Mouse (Mus musculus) hindbrain, postnatal 0 days (tissue): ENCODE results near the gene Rccd1. TPM values are rescaled to one million over a fixed set of nuclear protein-coding genes. Genes with fewer than 3 reads are reported as not detected.

Source experiments
- ATAC-seq: fragments of 200-750 bp; cut with Nextera tagmentation; 2 replicates; pipeline ENCODE4 v1.8.0; 2017; ENCODE audit warnings: mild to moderate bottlenecking, moderate TSS enrichment, moderate library complexity
- DNase-seq: peaks from one replicate; pipeline ENCODE4 v3.0.0-alpha.2; 2015; ENCODE audit warnings: low spot score
- H3K27ac ChIP-seq: fragments of 300-500 bp; sonication (generic); 2 replicates; pipeline ENCODE4 v1.5.1; 2014; ENCODE audit warnings: mild to moderate bottlenecking
- H3K27me3 ChIP-seq: fragments of 300-500 bp; sonication (generic); 2 replicates; pipeline ENCODE4 v1.6.1; 2014; ENCODE audit warnings: low read length, mixed read lengths; ENCODE audit not compliant: insufficient read depth
- H3K36me3 ChIP-seq: fragments of 300-500 bp; sonication (generic); 2 replicates; pipeline ENCODE4 v1.6.1; 2014; ENCODE audit warnings: low read length, mixed read lengths; ENCODE audit not compliant: insufficient read depth
- H3K4me1 ChIP-seq: fragments of 300-500 bp; sonication (generic); 2 replicates; pipeline ENCODE4 v1.6.1; 2014; ENCODE audit warnings: antibody characterized with exemption, low read length, mixed read lengths; ENCODE audit not compliant: insufficient read depth
- H3K4me2 ChIP-seq: fragments of 300-500 bp; sonication (generic); 2 replicates; pipeline ENCODE4 v1.6.1; 2014; ENCODE audit warnings: low read depth, mild to moderate bottlenecking, low read length, moderate library complexity, mixed read lengths
- H3K4me3 ChIP-seq: fragments of 300-500 bp; sonication (generic); 2 replicates; pipeline ENCODE4 v1.5.1; 2014; ENCODE audit warnings: low read length
- H3K9ac ChIP-seq: fragments of 300-500 bp; sonication (generic); replicated peaks from 2 replicates; pipeline ENCODE4 v1.6.1; 2014; ENCODE audit warnings: mild to moderate bottlenecking, low read length, moderate library complexity, mixed read lengths
- H3K9me3 ChIP-seq: fragments of 300-500 bp; sonication (generic); 2 replicates; pipeline ENCODE4 v1.6.1; 2016; ENCODE audit warnings: low read length, mixed read lengths
- CTCF ChIP-seq: IDR thresholded peaks from 2 replicates; pipeline ENCODE4 v1.5.1; 2016; ENCODE audit warnings: antibody characterized with exemption, control low read depth, low read depth
- WGBS: fragments of 180-500 bp; shearing (Covaris S2); extraction: QIAGEN DNeasy Blood & Tissue Kit; methylation state at CpG from one replicate; pipeline ENCODE4 v1.1.7; 2014; 5-methylcytosine and 5-hydroxymethylcytosine counted together
- polyA plus RNA-seq: library from polyadenylated mRNA; unstranded; fragments of >200 nt; fragmentation: Nextera tagmentation; extraction: Ambion mirVana; gene quantifications from 2 replicates; pipeline ENCODE4 v1.2.1, GENCODE M21; 2015
- total RNA-seq: library from RNA; depleted of rRNA; stranded (reverse); fragments of >200 nt; gene quantifications from 2 replicates; pipeline ENCODE4 v1.2.3, GENCODE M21; 2014; rRNA removed

Rccd1 gene
- total RNA-seq (24.7 and 40.5 TPM in 2 replicates), polyA plus RNA-seq (8.6 and 10.7 TPM in 2 replicates)

GRCm38 (mm10) chr7:80324043-80324815 is at the start of gene Rccd1:
Gene Rccd1 (minus strand): TSS chr7:80324454.
- TF ChIP-seq CTCF: no peak
- Histone ChIP-seq H3K36me3 (peaks cover 41% of the 10 kb centered on the region), H3K4me2 (peak within 1 kb of the TSS; percentile 83), H3K9me3 (no peaks in the 10 kb centered on the region), H3K9ac (peak within 1 kb of the TSS; percentile 56), H3K4me1 (peaks cover 7% of the 10 kb centered on the region; the same call in 1 of the 2 replicates), H3K27ac (peak within 1 kb of the TSS; percentile 92), H3K4me3 (peak within 1 kb of the TSS; percentile 56), H3K27me3 (no peaks in the 10 kb centered on the region)
- 1% methylated on average over 38 of the region's 38 CpGs for WGBS
- DNase-seq: peak; percentile 97
- peak; percentile 99 for ATAC-seq

- WGBS: 65% methylated on average over 12 of the region's 12 CpGs
- Histone ChIP-seq H3K9ac (no peak overlapping the region), H3K9me3 (no peaks in the 10 kb centered on the region), H3K4me1 (peaks cover 9% of the 10 kb centered on the region), H3K36me3 (no peaks in the 10 kb centered on the region), H3K4me2 (no peak overlapping the region), H3K27me3 (no peaks in the 10 kb centered on the region), H3K4me3 (no peak overlapping the region), H3K27ac (no peak overlapping the region)
- no peak for ATAC-seq
- peak; percentile 25 for DNase-seq
- TF ChIP-seq CTCF: no peak
These were observed 49.6 kb upstream of the Rccd1 start for GRCm38 (mm10) chr7:80373850-80374249.

- Histone ChIP-seq H3K36me3 (peaks cover 2% of the 10 kb centered on the region; the same call in 1 of the 2 replicates), H3K4me1 (peaks cover 9% of the 10 kb centered on the region), H3K27me3 (no peaks in the 10 kb centered on the region), H3K9ac (no peak overlapping the region), H3K4me3 (no peak overlapping the region), H3K27ac (no peak overlapping the region), H3K4me2 (no peak overlapping the region), H3K9me3 (no peaks in the 10 kb centered on the region)
- no peak for TF ChIP-seq CTCF
- ATAC-seq (no peak), DNase-seq (no peak)
- 86% methylated on average over 4 of the region's 4 CpGs for WGBS
These were observed 49.1 kb upstream of the Rccd1 start for GRCm38 (mm10) chr7:80373352-80373751.

- H3K4me3 ChIP-seq: no peak overlapping the region
- no peaks in the 10 kb centered on the region for H3K27me3 ChIP-seq
- H3K36me3 ChIP-seq: peaks cover 8% of the 10 kb centered on the region; the same call in 1 of the 2 replicates
- H3K4me2 ChIP-seq: no peak overlapping the region
- H3K9me3 ChIP-seq: no peaks in the 10 kb centered on the region
- H3K9ac ChIP-seq: no peak overlapping the region
- DNase-seq (no peak), ATAC-seq (no peak)
- peaks cover 9% of the 10 kb centered on the region for H3K4me1 ChIP-seq
- no peak for TF ChIP-seq CTCF
- WGBS: 55% methylated on average over 2 of the region's 2 CpGs
- no peak overlapping the region for H3K27ac ChIP-seq
These were observed 48.4 kb upstream of the Rccd1 start for GRCm38 (mm10) chr7:80372667-80373066.

- DNase-seq: no peak
- peaks cover 13% of the 10 kb centered on the region; the same call in 1 of the 2 replicates for H3K36me3 ChIP-seq
- H3K27me3 ChIP-seq: no peaks in the 10 kb centered on the region
- no peak overlapping the region for H3K9ac ChIP-seq
- no peaks in the 10 kb centered on the region for H3K9me3 ChIP-seq
- peaks cover 9% of the 10 kb centered on the region for H3K4me1 ChIP-seq
- no peak overlapping the region for H3K4me2 ChIP-seq
- no peak overlapping the region for H3K27ac ChIP-seq
- no peak overlapping the region for H3K4me3 ChIP-seq
- WGBS: 82% methylated on average over 3 of the region's 3 CpGs
- no peak for ATAC-seq
- TF ChIP-seq CTCF: no peak
These were observed 47.9 kb upstream of the Rccd1 start for GRCm38 (mm10) chr7:80372166-80372565.

GRCm38 (mm10) chr7:80371041-80371751 is 46.9 kb upstream of the Rccd1 start, which contains the start of gene Man2a2:
Gene Man2a2 (minus strand): TSS chr7:80371375.
- peak; percentile 10; the same call in 1 of the 2 replicates for TF ChIP-seq CTCF
- Histone ChIP-seq H3K27me3 (no peaks in the 10 kb centered on the region), H3K4me1 (peaks cover 9% of the 10 kb centered on the region), H3K27ac (peak within 1 kb of the TSS; percentile 83), H3K36me3 (peaks cover 20% of the 10 kb centered on the region), H3K9me3 (no peaks in the 10 kb centered on the region), H3K4me3 (peak within 1 kb of the TSS; percentile 96), H3K4me2 (peak within 1 kb of the TSS; percentile 82), H3K9ac (peak within 1 kb of the TSS; percentile 92)
- WGBS: under 1% methylated on average over 59 of the region's 86 CpGs
- DNase-seq: peak; percentile 92
- peak; percentile 79 for ATAC-seq
